Mouse (Mus musculus): ENCODE results near the gene Celsr3. TPM values are rescaled to one million over a fixed set of nuclear protein-coding genes. Genes with fewer than 3 reads are reported as not detected.

Gene Celsr3
- polyA plus RNA-seq, 1 experiment, result 14.9 TPM

DNA sequence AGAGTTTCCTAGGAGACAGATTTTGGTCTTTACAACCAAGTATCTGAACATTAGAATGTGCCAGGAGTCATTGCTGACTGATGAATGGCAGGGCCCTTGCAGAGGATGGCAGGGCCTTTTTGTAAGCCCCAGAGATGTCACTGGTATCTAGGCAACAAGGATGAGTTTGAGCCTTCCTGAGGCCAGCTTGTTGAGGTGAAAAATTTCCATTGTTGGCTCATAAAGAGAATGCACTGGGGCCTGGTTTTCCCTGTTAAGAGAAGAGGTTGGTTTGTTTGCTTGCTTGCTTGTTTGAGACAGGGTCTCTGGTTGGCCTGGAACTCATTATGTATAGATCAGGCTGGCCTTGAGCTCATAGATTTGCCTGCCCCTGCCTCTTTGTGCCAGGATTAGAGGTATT, 40.7 kb upstream of the Celsr3 start:
- no peaks in the 10 kb centered on the region for H3K4me1 ChIP-seq (ENCODE audit: control insufficient read depth, insufficient read depth, low read length)
- TF ChIP-seq CTCF (IDR thresholded peaks at IDR 0.05; ENCODE audit: control insufficient read depth, insufficient read depth, low read length) (no peak), POLR2A (IDR thresholded peaks at IDR 0.05; ENCODE audit: borderline replicate concordance, control insufficient read depth, low read depth, low read length) (no peak)
- no peak overlapping the region for H3K4me3 ChIP-seq (replicated peaks; ENCODE audit: control insufficient read depth, low read depth, low read length)
- H3K27ac ChIP-seq (ENCODE audit: control insufficient read depth, insufficient read depth, low read depth, low read length, poor library complexity), result no peak overlapping the region

DNA sequence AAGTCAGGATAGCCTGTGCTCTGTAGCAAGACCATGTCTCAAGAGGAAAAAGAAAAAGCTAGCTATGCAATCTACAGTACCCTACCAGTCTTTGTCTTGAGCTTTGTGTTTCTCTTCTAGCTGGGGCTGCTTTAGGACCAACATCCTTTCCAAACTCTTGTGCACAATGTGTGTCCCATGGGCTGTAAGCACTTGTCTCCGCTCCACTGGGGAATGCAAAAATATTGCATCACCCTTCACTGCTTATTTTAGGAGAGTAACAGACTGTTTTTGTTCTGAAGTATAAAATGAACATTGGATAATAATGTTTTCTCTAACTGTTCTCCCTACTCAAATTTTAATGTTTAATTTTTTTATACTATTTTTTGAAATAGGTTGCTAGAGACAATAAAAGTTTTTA, 39.6 kb upstream of the Celsr3 start:
- Histone ChIP-seq H3K4me3 (replicated peaks; ENCODE audit: control insufficient read depth, low read depth, low read length) (no peak overlapping the region), H3K4me1 (ENCODE audit: control insufficient read depth, insufficient read depth, low read length) (no peaks in the 10 kb centered on the region), H3K27ac (ENCODE audit: control insufficient read depth, insufficient read depth, low read depth, low read length, poor library complexity) (no peak overlapping the region)
- TF ChIP-seq POLR2A (IDR thresholded peaks at IDR 0.05; ENCODE audit: borderline replicate concordance, control insufficient read depth, low read depth, low read length), result no peak
- TF ChIP-seq CTCF (IDR thresholded peaks at IDR 0.05; ENCODE audit: control insufficient read depth, insufficient read depth, low read length), result no peak
- 71% methylated on average over 1 of the region's 1 CpGs for WGBS

DNA sequence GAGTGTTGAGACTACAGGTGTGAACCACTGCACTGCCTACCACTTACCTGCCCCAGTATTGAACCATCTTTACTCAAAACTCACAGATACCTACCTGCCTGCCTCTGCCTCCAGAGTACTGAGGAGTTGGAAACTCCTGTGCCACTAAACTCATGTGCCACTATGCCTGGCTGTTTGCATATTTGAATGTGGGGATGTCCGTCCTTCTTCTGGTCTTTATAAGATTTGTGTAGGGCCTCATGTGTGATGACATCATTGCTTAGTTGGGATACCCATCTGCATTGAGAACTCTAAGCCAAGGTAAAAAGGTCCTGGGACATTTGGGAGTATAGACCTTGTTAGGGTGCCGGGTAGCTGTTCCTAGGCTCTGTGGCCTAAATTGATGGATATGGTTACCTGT, 39.0 kb upstream of the Celsr3 start:
- Histone ChIP-seq H3K27ac (ENCODE audit: control insufficient read depth, insufficient read depth, low read depth, low read length, poor library complexity) (no peak overlapping the region), H3K4me3 (replicated peaks; ENCODE audit: control insufficient read depth, low read depth, low read length) (no peak overlapping the region), H3K4me1 (ENCODE audit: control insufficient read depth, insufficient read depth, low read length) (no peaks in the 10 kb centered on the region)
- TF ChIP-seq CTCF (IDR thresholded peaks at IDR 0.05; ENCODE audit: control insufficient read depth, insufficient read depth, low read length) (no peak), POLR2A (IDR thresholded peaks at IDR 0.05; ENCODE audit: borderline replicate concordance, control insufficient read depth, low read depth, low read length) (no peak)
- WGBS, result 89% methylated on average over 2 of the region's 2 CpGs

DNA sequence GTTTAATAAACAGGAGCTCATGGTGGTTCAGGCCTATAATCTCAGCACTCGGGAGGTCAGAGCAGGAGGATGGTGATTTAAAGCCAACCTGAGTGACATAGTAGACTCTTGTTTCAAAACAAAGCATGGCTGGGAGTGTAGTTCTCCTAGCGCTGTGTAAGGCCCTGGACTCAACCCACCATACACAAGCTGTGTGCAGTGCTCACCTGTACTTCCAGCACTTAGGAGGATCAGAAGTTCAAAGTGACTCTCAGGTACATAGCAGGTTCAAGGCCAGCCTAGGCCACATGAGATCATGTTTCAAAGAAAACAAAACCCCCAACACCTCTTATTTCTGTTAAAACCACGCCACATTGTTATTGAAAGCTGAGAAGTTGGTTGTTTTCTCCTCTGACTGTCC, 37.4 kb upstream of the Celsr3 start:
- WGBS, result 80% methylated on average over 3 of the region's 3 CpGs
- TF ChIP-seq CTCF (IDR thresholded peaks at IDR 0.05; ENCODE audit: control insufficient read depth, insufficient read depth, low read length) (no peak), POLR2A (IDR thresholded peaks at IDR 0.05; ENCODE audit: borderline replicate concordance, control insufficient read depth, low read depth, low read length) (no peak)
- no peak overlapping the region for H3K27ac ChIP-seq (ENCODE audit: control insufficient read depth, insufficient read depth, low read depth, low read length, poor library complexity)
- H3K4me1 ChIP-seq (ENCODE audit: control insufficient read depth, insufficient read depth, low read length), result peaks cover 3% of the 10 kb centered on the region
- no peak overlapping the region for H3K4me3 ChIP-seq (replicated peaks; ENCODE audit: control insufficient read depth, low read depth, low read length)

DNA sequence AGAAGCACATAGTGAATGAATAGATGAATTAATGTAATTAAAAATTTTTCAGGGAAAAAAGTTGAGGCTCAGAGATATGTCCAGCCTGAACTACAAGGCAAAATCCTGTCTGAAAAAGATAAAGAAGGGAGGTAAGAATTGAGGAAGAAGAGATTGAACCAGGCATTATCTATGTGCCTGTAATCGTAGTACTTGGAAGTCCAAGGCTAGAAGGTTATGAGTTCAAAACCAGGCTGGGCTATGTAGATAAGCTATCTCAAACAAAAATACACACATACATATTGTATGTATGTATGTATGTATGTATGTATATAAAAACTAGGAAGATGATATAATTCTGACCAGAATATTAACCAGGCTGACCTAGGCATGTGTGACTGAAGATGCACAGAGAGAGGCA, 33.8 kb upstream of the Celsr3 start:
- Histone ChIP-seq H3K27ac (ENCODE audit: control insufficient read depth, insufficient read depth, low read depth, low read length, poor library complexity) (no peak overlapping the region), H3K4me1 (ENCODE audit: control insufficient read depth, insufficient read depth, low read length) (peaks cover 3% of the 10 kb centered on the region), H3K4me3 (replicated peaks; ENCODE audit: control insufficient read depth, low read depth, low read length) (no peak overlapping the region)
- no peak for TF ChIP-seq POLR2A (IDR thresholded peaks at IDR 0.05; ENCODE audit: borderline replicate concordance, control insufficient read depth, low read depth, low read length)
- TF ChIP-seq CTCF (IDR thresholded peaks at IDR 0.05; ENCODE audit: control insufficient read depth, insufficient read depth, low read length), result no peak
- 39% methylated on average over 1 of the region's 1 CpGs for WGBS

DNA sequence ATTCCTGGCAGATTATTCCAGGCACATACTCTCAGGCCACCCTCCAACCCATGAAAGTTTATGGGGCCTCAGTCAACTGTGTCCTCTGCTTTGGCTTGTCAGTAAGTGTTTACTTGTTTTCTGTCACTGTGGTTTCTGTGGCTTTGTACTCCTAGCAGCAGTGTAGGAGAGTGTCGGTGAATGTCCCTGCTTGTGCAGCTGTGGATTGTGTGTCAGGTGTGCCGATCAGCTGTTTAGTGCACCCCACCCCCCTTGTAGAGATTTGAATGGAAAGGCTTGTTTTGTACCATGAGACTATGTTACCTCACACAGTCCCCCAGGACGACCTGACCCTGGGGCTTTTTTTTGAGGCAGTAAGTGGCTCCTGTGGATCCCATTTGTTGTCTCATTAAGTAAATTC, 33.4 kb upstream of the Celsr3 start:
- WGBS, result 27% methylated on average over 3 of the region's 3 CpGs
- Histone ChIP-seq H3K4me3 (replicated peaks; ENCODE audit: control insufficient read depth, low read depth, low read length) (no peak overlapping the region), H3K27ac (ENCODE audit: control insufficient read depth, insufficient read depth, low read depth, low read length, poor library complexity) (no peak overlapping the region), H3K4me1 (ENCODE audit: control insufficient read depth, insufficient read depth, low read length) (peaks cover 3% of the 10 kb centered on the region)
- no peak for TF ChIP-seq POLR2A (IDR thresholded peaks at IDR 0.05; ENCODE audit: borderline replicate concordance, control insufficient read depth, low read depth, low read length)
- TF ChIP-seq CTCF (IDR thresholded peaks at IDR 0.05; ENCODE audit: control insufficient read depth, insufficient read depth, low read length), result no peak

DNA sequence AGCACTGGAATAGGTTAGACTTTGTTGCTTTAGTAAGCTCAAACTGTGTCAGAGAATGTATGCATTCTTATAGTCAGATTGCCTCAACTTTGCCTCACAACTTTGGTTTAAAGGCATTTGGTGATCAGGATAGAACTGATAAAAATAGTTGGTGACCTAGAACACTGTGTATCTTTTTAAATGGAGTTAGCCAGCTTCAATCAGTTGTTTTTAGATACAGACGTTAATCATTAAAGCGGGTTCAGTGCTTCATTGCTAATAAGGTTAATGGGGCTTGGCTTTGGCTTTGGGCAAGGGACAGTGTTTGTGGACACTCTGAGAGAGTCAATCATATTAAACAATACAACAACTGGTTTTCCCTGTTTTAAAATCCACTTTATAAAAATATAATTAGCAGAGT, 30.8 kb upstream of the Celsr3 start:
- H3K4me3 ChIP-seq (replicated peaks; ENCODE audit: control insufficient read depth, low read depth, low read length), result no peak overlapping the region
- H3K4me1 ChIP-seq (ENCODE audit: control insufficient read depth, insufficient read depth, low read length), result peaks cover 3% of the 10 kb centered on the region
- TF ChIP-seq POLR2A (IDR thresholded peaks at IDR 0.05; ENCODE audit: borderline replicate concordance, control insufficient read depth, low read depth, low read length), result no peak
- TF ChIP-seq CTCF (IDR thresholded peaks at IDR 0.05; ENCODE audit: control insufficient read depth, insufficient read depth, low read length), result no peak
- H3K27ac ChIP-seq (ENCODE audit: control insufficient read depth, insufficient read depth, low read depth, low read length, poor library complexity), result no peak overlapping the region
- WGBS, result 77% methylated on average over 2 of the region's 2 CpGs

DNA sequence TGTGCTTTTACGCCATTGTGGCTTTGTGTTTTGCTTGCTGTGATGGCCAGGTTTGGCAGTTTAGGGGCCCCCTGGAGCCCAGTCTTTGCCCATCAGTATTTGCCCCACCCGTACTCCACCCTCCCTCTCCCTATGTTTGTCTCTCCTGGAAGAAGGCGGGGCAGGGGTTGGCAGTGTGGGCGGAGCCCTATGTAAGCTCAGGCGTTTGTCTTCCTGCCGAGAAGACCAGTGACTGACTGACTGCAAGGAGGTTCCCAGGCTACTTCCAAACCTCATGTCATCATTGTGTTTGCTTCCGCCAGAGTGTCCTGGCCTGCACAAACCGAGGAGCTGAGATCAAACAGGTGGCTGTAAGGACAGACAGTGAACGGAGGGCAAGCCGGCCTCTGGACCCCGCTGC, 30.4 kb upstream of the Celsr3 start:
- no peak for TF ChIP-seq POLR2A (IDR thresholded peaks at IDR 0.05; ENCODE audit: borderline replicate concordance, control insufficient read depth, low read depth, low read length)
- TF ChIP-seq CTCF (IDR thresholded peaks at IDR 0.05; ENCODE audit: control insufficient read depth, insufficient read depth, low read length), result no peak
- H3K27ac ChIP-seq (ENCODE audit: control insufficient read depth, insufficient read depth, low read depth, low read length, poor library complexity), result peak overlapping the region; percentile 15; the same call in 1 of the 2 replicates

DNA sequence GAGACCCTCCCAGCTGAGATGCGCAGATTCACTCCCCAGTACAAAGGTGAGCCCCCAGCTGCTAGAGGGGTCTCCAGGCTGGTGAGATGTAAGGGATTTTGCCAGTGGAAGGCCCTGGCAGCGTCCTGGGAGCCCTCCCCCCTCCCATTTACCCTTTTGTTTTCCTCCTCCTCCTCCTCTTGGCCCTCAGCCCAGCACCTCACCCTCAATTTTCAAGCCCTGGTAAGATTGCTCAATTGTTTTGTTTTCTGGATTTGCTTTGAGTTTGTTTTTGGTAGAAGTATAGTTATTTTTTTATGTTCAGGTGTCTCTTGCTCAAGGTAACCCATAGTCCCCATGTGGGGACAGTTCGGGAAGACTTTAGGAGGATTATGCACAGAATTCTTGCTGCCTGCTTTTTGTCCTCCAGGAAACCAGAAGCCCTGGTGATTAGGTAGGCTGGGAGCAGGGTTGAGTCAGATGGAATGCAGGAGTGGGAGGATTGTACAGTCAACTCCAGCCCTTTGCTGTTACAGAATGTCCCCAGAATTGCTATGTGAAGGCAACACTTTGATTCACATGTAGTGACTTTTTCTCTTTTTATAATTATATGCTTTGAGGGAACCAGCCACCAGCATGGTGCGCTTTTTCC, 29.7 kb upstream of the Celsr3 start:
- WGBS, result 85% methylated on average over 4 of the region's 4 CpGs
- Histone ChIP-seq H3K4me1 (ENCODE audit: control insufficient read depth, insufficient read depth, low read length) (peaks cover 3% of the 10 kb centered on the region), H3K27ac (ENCODE audit: control insufficient read depth, insufficient read depth, low read depth, low read length, poor library complexity) (no peak overlapping the region), H3K4me3 (replicated peaks; ENCODE audit: control insufficient read depth, low read depth, low read length) (no peak overlapping the region)
- no peak for TF ChIP-seq POLR2A (IDR thresholded peaks at IDR 0.05; ENCODE audit: borderline replicate concordance, control insufficient read depth, low read depth, low read length)
- TF ChIP-seq CTCF (IDR thresholded peaks at IDR 0.05; ENCODE audit: control insufficient read depth, insufficient read depth, low read length), result no peak

More for the DNA sequence above, 30.4 kb upstream of the Celsr3 start:
- Histone ChIP-seq H3K4me3 (replicated peaks; ENCODE audit: control insufficient read depth, low read depth, low read length) (no peak overlapping the region), H3K4me1 (ENCODE audit: control insufficient read depth, insufficient read depth, low read length) (peaks cover 3% of the 10 kb centered on the region)
- WGBS, result 56% methylated on average over 11 of the region's 11 CpGs

Measured in bone marrow, adult 2 months (tissue).